Comparison of ENCODE assay signal across 12 mouse cellular contexts in genomic region chr10:69981386-69982097, GRCm38 (mm10).
DNase-seq lines count a peak whose midpoint lies in the region; ATAC-seq and TF ChIP-seq lines count a peak whose summit lies in the region.
"Had no signal": no experiment of that assay in that cellular context is flagged by ENCODE, and none has a peak within 500 bp of the region (broad histone marks: within the 10 kb centered on the region; RNA-seq: fewer than 3 reads in every experiment).

No protein-coding gene starts in this region.

- H3K36me3 ChIP-seq in intestine, embryonic 15.5 days, result peaks cover 3% of the 10 kb centered on the region
- peaks cover 30% of the 10 kb centered on the region for H3K36me3 ChIP-seq in intestine, postnatal 0 days (ENCODE audit: control insufficient read depth, insufficient read depth)
- peaks cover 0 to 15% of the 10 kb centered on the region in 2 experiments; a peak in 2 of 4 replicates for H3K36me3 ChIP-seq in MEL (ENCODE audit: control insufficient read depth in 1 of 2, insufficient read depth in 2 of 2, low read length in 2 of 2)
- H3K36me3 ChIP-seq in liver, embryonic 16.5 days (ENCODE audit: control insufficient read depth, insufficient read depth), result no peaks in the 10 kb centered on the region
- H3K36me3 ChIP-seq in kidney, adult 2 months (ENCODE audit: control insufficient read depth, insufficient read depth, low read length), result peaks cover 13% of the 10 kb centered on the region
- H3K36me3 ChIP-seq: embryonic facial prominence, embryonic 15.5 days had no signal

- DNase-seq in MEL (ENCODE audit: low read depth, low spot score), result peak; percentile 93
- peak; percentile 86 for DNase-seq in ZHBTc4 (ENCODE audit: low read depth, low spot score)
- DNase-seq in kidney, adult 2 months, result no peak
- no peak for DNase-seq in cerebellum, adult 2 months
- DNase-seq: cerebellum, postnatal 14 days; forebrain, postnatal 0 days; gastrocnemius, postnatal 14 days had no signal

- no peaks in the 10 kb centered on the region for H3K79me2 ChIP-seq in MEL (ENCODE audit: control insufficient read depth, insufficient read depth, low read length, poor library complexity)

- TF ChIP-seq RAD21 in MEL (IDR thresholded peaks at IDR 0.05; ENCODE audit: low read depth, low read length), result no peak

- TF ChIP-seq POLR2A in MEL (IDR thresholded peaks at IDR 0.05; ENCODE audit: control insufficient read depth in 1 of 2, insufficient read depth in 1 of 2, low read depth in 1 of 2, low read length in 2 of 2, poor library complexity in 1 of 2), result no peak; a peak in 1 of 4 replicates
- TF ChIP-seq POLR2A in kidney, adult 2 months (IDR thresholded peaks at IDR 0.05; ENCODE audit: low read depth, low read length), result no peak
- no peak for TF ChIP-seq POLR2A in cerebellum, adult 2 months (IDR thresholded peaks at IDR 0.05; ENCODE audit: borderline replicate concordance, insufficient read depth, low read length)

- H3K9ac ChIP-seq in intestine, embryonic 15.5 days, result no peak overlapping the region
- H3K9ac ChIP-seq in intestine, postnatal 0 days (ENCODE audit: low read depth, low read length), result no peak overlapping the region
- peak overlapping the region; percentile 59 for H3K9ac ChIP-seq in MEL (ENCODE audit: control insufficient read depth, low read depth, low read length, poor library complexity, severe bottlenecking)
- no peak overlapping the region for H3K9ac ChIP-seq in liver, embryonic 16.5 days (ENCODE audit: low read depth, low read length)
- H3K9ac ChIP-seq: embryonic facial prominence, embryonic 15.5 days; forebrain, postnatal 0 days had no signal

- no peak overlapping the region for H3K4me2 ChIP-seq in intestine, embryonic 15.5 days (replicated peaks)
- no peak overlapping the region for H3K4me2 ChIP-seq in intestine, postnatal 0 days (replicated peaks; ENCODE audit: low read depth)
- peak overlapping the region; percentile 53 for H3K4me2 ChIP-seq in liver, embryonic 16.5 days (ENCODE audit: low read depth, low read length)
- H3K4me2 ChIP-seq: embryonic facial prominence, embryonic 15.5 days had no signal

- H3K27ac ChIP-seq in intestine, embryonic 15.5 days, result no peak overlapping the region
- H3K27ac ChIP-seq in intestine, postnatal 0 days (ENCODE audit: low read depth, low read length), result no peak overlapping the region
- H3K27ac ChIP-seq in MEL (ENCODE audit: control insufficient read depth, low read depth, low read length), result peak overlapping the region; percentile 78
- no peak overlapping the region for H3K27ac ChIP-seq in liver, embryonic 16.5 days (ENCODE audit: low read length)
- H3K27ac ChIP-seq in kidney, adult 2 months (ENCODE audit: insufficient read depth, low read depth, low read length), result no peak overlapping the region
- H3K27ac ChIP-seq in cerebellum, adult 2 months (ENCODE audit: insufficient read depth, low read length), result no peak overlapping the region
- H3K27ac ChIP-seq: embryonic facial prominence, embryonic 15.5 days had no signal

- TF ChIP-seq EP300 in MEL (IDR thresholded peaks at IDR 0.05; ENCODE audit: low read depth in 1 of 2, low read length in 2 of 2), result peak; percentile 78 to 88; a peak in 3 of 4 replicates

- H3K9me3 ChIP-seq in intestine, embryonic 15.5 days, result no peaks in the 10 kb centered on the region
- no peaks in the 10 kb centered on the region for H3K9me3 ChIP-seq in intestine, postnatal 0 days (ENCODE audit: control insufficient read depth)
- H3K9me3 ChIP-seq in MEL (replicated peaks; ENCODE audit: insufficient read depth, low read length), result no peaks in the 10 kb centered on the region
- no peaks in the 10 kb centered on the region for H3K9me3 ChIP-seq in liver, embryonic 16.5 days (replicated peaks; ENCODE audit: control insufficient read depth, low read length)
- H3K9me3 ChIP-seq: embryonic facial prominence, embryonic 15.5 days had no signal

- ATAC-seq in intestine, embryonic 15.5 days, result peak; percentile 49; the same call in 1 of the 2 replicates
- no peak for ATAC-seq in intestine, postnatal 0 days
- peak; percentile 97 for ATAC-seq in liver, embryonic 16.5 days (ENCODE audit: low read depth)
- ATAC-seq: forebrain, postnatal 0 days had no signal

- H3K4me3 ChIP-seq in intestine, embryonic 15.5 days (replicated peaks), result no peak overlapping the region
- no peak overlapping the region for H3K4me3 ChIP-seq in intestine, postnatal 0 days (ENCODE audit: low read depth, low read length)
- H3K4me3 ChIP-seq in MEL (ENCODE audit: control insufficient read depth in 1 of 2, insufficient read depth in 1 of 2, low read depth in 2 of 2, low read length in 2 of 2), result peak overlapping the region; percentile 48 to 54
- H3K4me3 ChIP-seq in liver, embryonic 16.5 days (ENCODE audit: low read depth, low read length), result peak overlapping the region; percentile 17; the same call in 1 of the 2 replicates
- H3K4me3 ChIP-seq in kidney, adult 2 months (ENCODE audit: insufficient read depth, low read depth, low read length), result no peak overlapping the region
- no peak overlapping the region for H3K4me3 ChIP-seq in cerebellum, adult 2 months (replicated peaks; ENCODE audit: insufficient read depth, low read depth, low read length)
- H3K4me3 ChIP-seq: embryonic facial prominence, embryonic 15.5 days had no signal

- no peak for TF ChIP-seq CTCF in intestine, postnatal 0 days (IDR thresholded peaks at IDR 0.05; ENCODE audit: low read depth)
- TF ChIP-seq CTCF in MEL (IDR thresholded peaks at IDR 0.05 in 2 of 3, conservative IDR thresholded peaks at IDR 0.05 in 1 of 3; ENCODE audit: control insufficient read depth in 1 of 3, insufficient read depth in 1 of 3, low read depth in 2 of 3, low read length in 3 of 3, poor library complexity in 1 of 3, severe bottlenecking in 1 of 3), result no peak
- TF ChIP-seq CTCF in kidney, adult 2 months (conservative IDR thresholded peaks at IDR 0.05; ENCODE audit: insufficient read depth, insufficient read length, low read depth, low read length), result no peak
- no peak for TF ChIP-seq CTCF in cerebellum, adult 2 months (IDR thresholded peaks at IDR 0.05; ENCODE audit: borderline replicate concordance, insufficient read depth, low read depth, low read length)

- no peaks in the 10 kb centered on the region for H3K27me3 ChIP-seq in intestine, embryonic 15.5 days (replicated peaks)
- no peaks in the 10 kb centered on the region for H3K27me3 ChIP-seq in intestine, postnatal 0 days (replicated peaks; ENCODE audit: control insufficient read depth, insufficient read depth, low read length)
- H3K27me3 ChIP-seq in MEL (ENCODE audit: control insufficient read depth in 1 of 2, insufficient read depth in 2 of 2, low read length in 2 of 2), result no peaks in the 10 kb centered on the region
- no peaks in the 10 kb centered on the region for H3K27me3 ChIP-seq in liver, embryonic 16.5 days (ENCODE audit: control insufficient read depth, insufficient read depth, low read depth, low read length)
- no peaks in the 10 kb centered on the region for H3K27me3 ChIP-seq in kidney, adult 2 months (replicated peaks; ENCODE audit: control insufficient read depth, insufficient read depth, low read length)
- H3K27me3 ChIP-seq in cerebellum, adult 2 months (ENCODE audit: control insufficient read depth, insufficient read depth, low read length), result no peaks in the 10 kb centered on the region
- H3K27me3 ChIP-seq: CH12.LX; embryonic facial prominence, embryonic 15.5 days had no signal

- no peaks in the 10 kb centered on the region for H3K4me1 ChIP-seq in intestine, embryonic 15.5 days (replicated peaks)
- H3K4me1 ChIP-seq in intestine, postnatal 0 days (replicated peaks; ENCODE audit: control insufficient read depth, insufficient read depth, low read length), result no peaks in the 10 kb centered on the region
- H3K4me1 ChIP-seq in MEL (ENCODE audit: control insufficient read depth in 1 of 2, insufficient read depth in 2 of 2, low read length in 2 of 2), result peaks cover 7 to 12% of the 10 kb centered on the region in 2 experiments
- peaks cover 6% of the 10 kb centered on the region for H3K4me1 ChIP-seq in liver, embryonic 16.5 days (ENCODE audit: control insufficient read depth, low read depth, low read length)
- H3K4me1 ChIP-seq in kidney, adult 2 months (ENCODE audit: control insufficient read depth, insufficient read depth, low read length), result no peaks in the 10 kb centered on the region
- H3K4me1 ChIP-seq in cerebellum, adult 2 months (ENCODE audit: control insufficient read depth, insufficient read depth, low read length), result no peaks in the 10 kb centered on the region; the same call in 1 of the 2 replicates
- H3K4me1 ChIP-seq: embryonic facial prominence, embryonic 15.5 days had no signal

- 72% methylated on average over 21 of the region's 21 CpGs for WGBS in intestine, embryonic 15.5 days
- 58% methylated on average over 21 of the region's 21 CpGs for WGBS in intestine, postnatal 0 days
- WGBS in liver, embryonic 16.5 days (ENCODE audit: insufficient replicate concordance), result 31% methylated on average over 21 of the region's 21 CpGs
- 87% methylated on average over 21 of the region's 21 CpGs for WGBS in kidney, adult 2 months
- 87% methylated on average over 21 of the region's 21 CpGs for WGBS in cerebellum, adult 2 months

TF ChIP-seq in MEL, 35 proteins besides CTCF, POLR2A, EP300 and RAD21 (continues in another document):
- peak; percentile 58 for TF ChIP-seq TAL1 (IDR thresholded peaks at IDR 0.05; ENCODE audit: low read length)
- TF ChIP-seq ZKSCAN1 (IDR thresholded peaks at IDR 0.05; ENCODE audit: low read depth, low read length), result no peak
- no peak for TF ChIP-seq NELFE (IDR thresholded peaks at IDR 0.05; ENCODE audit: low read depth, low read length)
- TF ChIP-seq ZMIZ1 (IDR thresholded peaks at IDR 0.05; ENCODE audit: low read depth, low read length), result 0 out of 2 replicates have a peak, but pooled peaks have one; percentile 35
- no peak for TF ChIP-seq MAFK (IDR thresholded peaks at IDR 0.05; ENCODE audit: borderline replicate concordance, low read depth, low read length)
- TF ChIP-seq RCOR1 (IDR thresholded peaks at IDR 0.05; ENCODE audit: low read depth, low read length), result no peak; the same call in none of the 2 replicates
- TF ChIP-seq MAX (IDR thresholded peaks at IDR 0.05; ENCODE audit: low read length), result peak; percentile 67; the same call in 1 of the 2 replicates
- no peak for TF ChIP-seq POLR2AphosphoS2 (IDR thresholded peaks at IDR 0.05; ENCODE audit: low read length)
- TF ChIP-seq TCF12 (IDR thresholded peaks at IDR 0.05; ENCODE audit: low read depth, low read length), result peak; percentile 88
- no peak for TF ChIP-seq SMC3 (IDR thresholded peaks at IDR 0.05; ENCODE audit: low read depth, low read length)
- TF ChIP-seq MYC (IDR thresholded peaks at IDR 0.05; ENCODE audit: low read depth, low read length), result no peak
- no peak for TF ChIP-seq NRF1 (IDR thresholded peaks at IDR 0.05; ENCODE audit: insufficient read depth, low read depth, low read length, poor library complexity, severe bottlenecking)
- TF ChIP-seq MAZ (IDR thresholded peaks at IDR 0.05; ENCODE audit: low read depth, low read length), result peak; percentile 82; the same call in 1 of the 2 replicates
- TF ChIP-seq JUND (IDR thresholded peaks at IDR 0.05; ENCODE audit: low read depth, low read length), result no peak
- TF ChIP-seq MEF2A (IDR thresholded peaks at IDR 0.05; ENCODE audit: extremely low read depth, insufficient replicate concordance, low read depth, low read length, poor library complexity, severe bottlenecking), result no peak

Comparison
In these comparisons a context has a peak if more than half of its experiments do, and no peak if none do; other contexts are left out.
1. H3K4me3 ChIP-seq: peak in MEL (2 of 2) and liver, embryonic 16.5 days (single experiment); none in intestine, embryonic 15.5 days (single experiment), intestine, postnatal 0 days (single experiment), kidney, adult 2 months (single experiment) and cerebellum, adult 2 months (single experiment).
2. DNase-seq: peak in MEL (single experiment) and ZHBTc4 (single experiment); none in kidney, adult 2 months (single experiment) and cerebellum, adult 2 months (0 of 2).